Mouse (Mus musculus) stomach, postnatal 0 days (tissue): ENCODE measurements around the gene Clec16a.

Experiments used
- CTCF ChIP-seq: IDR thresholded peaks from 2 replicates; pipeline ENCODE4 v1.5.1; 2016; ENCODE audit warnings: antibody characterized with exemption, low read depth, mild to moderate bottlenecking, moderate library complexity
- EP300 ChIP-seq: optimal IDR thresholded peaks from 2 replicates; pipeline ENCODE3; 2016; ENCODE audit warnings: antibody characterized with exemption

DNA sequence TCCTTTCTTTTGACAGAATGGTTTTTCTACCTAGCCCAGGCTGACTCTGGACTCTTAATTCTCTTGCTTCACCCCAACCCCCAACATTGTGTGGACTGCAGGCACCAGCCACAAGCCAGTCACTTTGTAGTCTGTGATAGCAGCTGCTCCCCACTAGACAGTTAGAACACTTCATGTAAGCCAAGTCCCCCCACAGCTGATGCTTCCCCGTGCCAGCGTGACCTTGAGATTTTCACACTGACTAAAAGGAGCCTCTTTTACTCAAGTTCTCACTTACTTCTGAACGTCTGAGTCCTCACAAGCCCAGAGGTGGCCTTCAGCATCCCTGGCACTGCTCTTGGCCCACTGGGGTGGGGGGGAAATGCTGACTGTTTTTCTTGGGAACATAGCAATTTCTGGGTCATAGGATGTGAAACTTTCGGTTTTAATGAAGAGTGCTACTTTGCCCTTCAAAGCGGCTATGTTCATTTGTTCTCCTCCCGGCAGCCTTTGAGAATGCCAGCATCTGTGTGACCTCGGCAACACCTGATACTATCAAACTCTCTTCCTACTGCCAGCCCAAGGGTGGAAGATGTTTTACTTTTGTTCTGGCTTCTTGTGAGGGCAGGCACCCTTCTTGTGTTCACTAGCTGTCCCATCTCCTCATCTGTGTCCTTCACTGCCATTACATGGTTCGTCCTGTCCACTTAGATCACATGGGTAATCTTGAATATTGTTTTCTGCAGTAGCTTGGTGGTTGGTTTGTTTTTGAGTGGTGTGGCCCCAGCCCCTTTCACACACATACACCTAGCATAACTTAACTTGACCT is 138.3 kb downstream of the Clec16a start:
- TF ChIP-seq CTCF (no peak), EP300 (no peak)
